Mouse (Mus musculus) liver, postnatal 0 days (tissue): Measurements from ENCODE around the gene Prdm12.

Source experiments
- CTCF ChIP-seq: sonication (generic); IDR thresholded peaks from 2 replicates; pipeline ENCODE4 v1.5.1; 2016; ENCODE audit warnings: antibody characterized with exemption, low read depth
- EP300 ChIP-seq: IDR thresholded peaks from 2 replicates; pipeline ENCODE4 v1.6.1; 2016; ENCODE audit warnings: antibody characterized with exemption, low read depth, mild to moderate bottlenecking

DNA sequence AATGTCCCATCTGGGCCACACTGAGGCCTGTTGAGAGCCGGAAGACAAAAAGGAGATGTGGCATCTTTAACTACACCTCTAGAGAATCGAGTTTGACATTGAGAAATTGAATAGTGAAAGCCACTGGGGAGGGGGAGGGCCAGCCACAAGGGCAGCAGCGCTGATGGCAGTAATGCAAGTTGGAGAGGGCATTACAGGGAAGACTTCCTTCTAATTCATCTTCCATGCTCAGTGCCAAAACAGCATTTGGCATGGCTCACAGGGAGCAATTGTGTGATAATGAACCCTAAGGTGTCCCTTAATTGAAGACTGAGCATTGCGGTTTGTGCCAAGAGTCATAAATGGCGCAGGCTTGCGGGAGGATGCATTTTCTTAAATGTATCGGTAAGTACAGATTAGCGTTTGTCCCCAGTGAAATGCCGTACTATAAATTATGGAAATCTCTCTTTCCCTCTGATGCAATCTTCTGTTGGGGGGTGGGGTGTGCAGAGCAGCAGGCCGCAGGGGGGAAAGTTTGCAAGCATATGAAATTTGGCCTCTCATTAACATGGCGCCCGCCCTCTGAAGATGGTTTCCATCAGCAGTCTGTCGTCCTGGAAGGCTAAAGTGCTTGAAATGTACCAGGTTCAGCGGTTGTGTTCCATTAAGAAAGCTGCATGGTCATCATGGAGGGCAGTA, 21.2 kb upstream of the Prdm12 start:
- TF ChIP-seq CTCF: no peak
- no peak for TF ChIP-seq EP300
